ENCODE assay signal across 12 mouse cellular contexts in the genomic region with DNA sequence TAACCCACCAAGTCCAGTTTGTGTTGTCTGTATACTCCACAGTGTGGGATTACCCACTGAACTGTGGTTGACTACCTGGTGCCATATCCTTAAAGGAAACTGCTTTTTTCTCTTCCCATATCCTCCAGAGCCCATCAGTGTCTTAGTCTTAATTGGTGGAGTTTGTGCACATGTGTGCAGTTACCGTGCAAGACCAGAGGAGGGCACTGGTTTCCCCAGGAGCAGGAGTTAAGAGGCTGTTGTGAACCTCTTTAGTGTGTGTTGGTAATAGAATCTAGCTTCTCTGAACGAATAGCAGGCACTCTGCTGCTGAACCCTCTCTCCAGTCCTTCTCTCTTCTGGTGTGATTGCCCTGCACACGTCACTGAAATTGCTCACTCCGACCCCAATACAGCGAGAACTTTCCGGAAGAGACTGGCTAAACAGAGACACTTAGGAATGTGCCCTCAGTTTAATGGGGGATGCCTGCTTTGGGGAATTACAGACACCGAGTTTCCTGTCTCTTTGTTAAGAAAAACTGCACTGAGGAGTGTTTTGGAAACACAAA. TPM values are rescaled to one million over a fixed set of nuclear protein-coding genes. Genes with fewer than 3 reads are reported as not detected.
A peak's percentile ranks its signal among the peaks of the same experiment; 100 is the strongest.
DNase-seq lines count a peak whose midpoint lies in the region; ATAC-seq and TF ChIP-seq lines count a peak whose summit lies in the region.
"Had no signal": no experiment of that assay in that cellular context is flagged by ENCODE, and none has a peak within 500 bp of the region (broad histone marks: within the 10 kb centered on the region; RNA-seq: fewer than 3 reads in every experiment).

No protein-coding gene starts in this region.

- H3K9me3 ChIP-seq in lung, postnatal 0 days (ENCODE audit: low read length) = no peaks in the 10 kb centered on the region
- H3K9me3 ChIP-seq: heart, embryonic 12.5 days; limb, embryonic 10.5 days had no signal

- no peaks in the 10 kb centered on the region for H3K4me1 ChIP-seq in lung, postnatal 0 days (ENCODE audit: insufficient read depth, low read depth, low read length)
- H3K4me1 ChIP-seq: heart, embryonic 12.5 days; limb, embryonic 10.5 days had no signal

- 0 out of 2 replicates have a peak, but pooled peaks have one; percentile 26 for ATAC-seq in lung, postnatal 0 days
- ATAC-seq: midbrain, embryonic 16.5 days had no signal

- no peaks in the 10 kb centered on the region for H3K27me3 ChIP-seq in lung, postnatal 0 days (replicated peaks; ENCODE audit: insufficient read depth, low read length)
- H3K27me3 ChIP-seq: heart, embryonic 12.5 days had no signal

- TF ChIP-seq POLR2A in brain, embryonic 14.5 days (IDR thresholded peaks at IDR 0.05; ENCODE audit: borderline replicate concordance, extremely low read depth, insufficient read depth, insufficient read length, poor library complexity, severe bottlenecking) = no peak

- intact Hi-C loops in left cerebral cortex, adult 2 months (cut with DNase I) = no loop called here
- intact Hi-C loops in left cerebral cortex, postnatal 36 days (cut with DNase I) = no loop called here

- H3K4me3 ChIP-seq in left cerebral cortex, adult 2 months = no peak overlapping the region
- no peak overlapping the region for H3K4me3 ChIP-seq in lung, postnatal 0 days (ENCODE audit: low read depth, low read length)
- H3K4me3 ChIP-seq: heart, embryonic 12.5 days; limb, embryonic 10.5 days had no signal

- TF ChIP-seq EP300 in lung, postnatal 0 days (IDR thresholded peaks at IDR 0.05) = no peak

- peak; percentile 19 for DNase-seq in adrenal gland, postnatal 10 days
- no peak for DNase-seq in adrenal gland, postnatal 4 days (ENCODE audit: low spot score in 2 of 2)
- no peak for DNase-seq in left cerebral cortex, adult 2 months (ENCODE audit: extremely low spot score in 1 of 2, low spot score in 2 of 2)
- DNase-seq in left cerebral cortex, postnatal 36 days (ENCODE audit: low spot score in 2 of 2) = no peak
- no peak for DNase-seq in brain, embryonic 14.5 days (ENCODE audit: low read depth)
- peak; percentile 16 for DNase-seq in lung, postnatal 0 days (ENCODE audit: low spot score)
- no peak for DNase-seq in urinary bladder, adult 18-20 months (ENCODE audit: low spot score in 2 of 2)
- DNase-seq in layer of hippocampus, postnatal 36 days = no peak
- DNase-seq: adrenal gland, adult 2 months had no signal

- 53% methylated on average over 7 of the region's 7 CpGs for WGBS in lung, postnatal 0 days

- no peak overlapping the region for H3K9ac ChIP-seq in lung, postnatal 0 days (replicated peaks; ENCODE audit: low read depth)
- H3K9ac ChIP-seq: heart, embryonic 12.5 days had no signal

- peak; percentile 30 for TF ChIP-seq CTCF in left cerebral cortex, adult 2 months (IDR thresholded peaks at IDR 0.05)
- peak; percentile 28; the same call in 1 of the 2 replicates for TF ChIP-seq CTCF in brain, embryonic 14.5 days (IDR thresholded peaks at IDR 0.05; ENCODE audit: borderline replicate concordance, extremely low read depth, insufficient read depth, insufficient read length)
- TF ChIP-seq CTCF in lung, postnatal 0 days (IDR thresholded peaks at IDR 0.05) = peak; percentile 69

- H3K4me2 ChIP-seq in lung, postnatal 0 days (replicated peaks; ENCODE audit: low read depth, low read length) = no peak overlapping the region
- H3K4me2 ChIP-seq: heart, embryonic 12.5 days had no signal

- no peak overlapping the region for H3K27ac ChIP-seq in left cerebral cortex, adult 2 months
- H3K27ac ChIP-seq in lung, postnatal 0 days (ENCODE audit: low read length) = no peak overlapping the region

- no peaks in the 10 kb centered on the region for H3K36me3 ChIP-seq in lung, postnatal 0 days (ENCODE audit: insufficient read depth, low read length)
- H3K36me3 ChIP-seq: heart, embryonic 12.5 days; limb, embryonic 10.5 days had no signal

RNA-seq across cellular contexts. Expression of gene Cdyl2, which starts 39.1 kb away (rescaled TPM):
- total RNA-seq in adrenal gland, postnatal 10 days (2021) = 1 to 10 TPM; 7.8 to 7.9 TPM
- total RNA-seq in adrenal gland, postnatal 4 days (2021) = 10 to 100 TPM; 10.1 to 10.9 TPM
- 10 to 100 TPM; 22.4 to 24.1 TPM for total RNA-seq in left cerebral cortex, adult 2 months (2021)
- total RNA-seq in left cerebral cortex, postnatal 36 days (2021) = 10 to 100 TPM; 16.8 to 23.2 TPM
- 1.8 and 3.2 TPM in 2 replicates for polyA plus RNA-seq in brain, embryonic 14.5 days (2012; rRNA removed)
- 11.1 and 11.7 TPM in 2 replicates for polyA plus RNA-seq in lung, postnatal 0 days (2015; fragmentation: Nextera tagmentation; extraction: Ambion mirVana)
- total RNA-seq in layer of hippocampus, postnatal 36 days (2021) = 1 to 10 TPM; 9.5 to 9.9 TPM

Comparison
In these comparisons a context has a peak if more than half of its experiments do, and no peak if none do; other contexts are left out.
1. DNase-seq: peak in adrenal gland, postnatal 10 days (single experiment) and lung, postnatal 0 days (single experiment); none in adrenal gland, postnatal 4 days (0 of 2), left cerebral cortex, adult 2 months (0 of 2), left cerebral cortex, postnatal 36 days (0 of 2), brain, embryonic 14.5 days (single experiment), urinary bladder, adult 18-20 months (0 of 2) and layer of hippocampus, postnatal 36 days (0 of 2).
2. Peak in every context shown above with its lines, with median percentiles within 50 percentile points of each other: CTCF ChIP-seq.